Mouse (Mus musculus): Measurements from ENCODE around the gene Psg16.
"Not testable (repeated sequence)": the region's sequence is repeated elsewhere in the genome, so short reads cannot be mapped to it uniquely, and the experiment has no call there.

Psg16 gene

DNA sequence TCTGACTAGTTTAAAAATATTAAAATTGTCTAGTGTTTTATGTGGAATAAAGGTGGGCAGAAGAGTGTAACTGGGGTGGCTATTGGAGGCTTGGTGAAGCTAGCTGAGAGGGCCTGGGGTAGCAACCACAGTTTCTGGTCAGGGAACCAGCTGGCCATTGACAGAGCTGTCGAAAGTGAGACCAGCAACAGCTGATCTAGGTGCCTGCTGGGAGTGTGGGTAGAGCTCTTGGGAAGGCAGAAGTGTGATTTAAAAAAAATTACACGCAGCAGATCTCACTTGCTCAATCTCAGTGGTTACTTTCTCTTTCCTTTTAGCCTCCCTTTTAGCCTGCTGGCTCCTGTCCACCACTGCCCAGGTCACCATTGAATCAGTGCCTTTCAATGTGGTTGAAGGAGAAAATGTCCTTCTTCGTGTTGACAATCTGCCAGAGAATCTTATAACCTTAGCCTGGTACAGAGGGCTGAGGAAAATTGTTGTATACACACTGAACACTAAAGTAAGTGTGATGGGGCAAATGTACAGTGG lies 16.3 kb downstream of the Psg16 start:
- no peak for DNase-seq (ENCODE audit: low read depth, low spot score)

- DNase-seq (ENCODE audit: low read depth, low spot score), result peak; percentile 35
Observed at GRCm38 (mm10) chr7:17091280-17091679, 17.4 kb downstream of the Psg16 start.

- not testable (repeated sequence) for DNase-seq (ENCODE audit: low read depth, low spot score)
Observed at GRCm38 (mm10) chr7:17101631-17102030, 27.8 kb downstream of the Psg16 start.

DNA sequence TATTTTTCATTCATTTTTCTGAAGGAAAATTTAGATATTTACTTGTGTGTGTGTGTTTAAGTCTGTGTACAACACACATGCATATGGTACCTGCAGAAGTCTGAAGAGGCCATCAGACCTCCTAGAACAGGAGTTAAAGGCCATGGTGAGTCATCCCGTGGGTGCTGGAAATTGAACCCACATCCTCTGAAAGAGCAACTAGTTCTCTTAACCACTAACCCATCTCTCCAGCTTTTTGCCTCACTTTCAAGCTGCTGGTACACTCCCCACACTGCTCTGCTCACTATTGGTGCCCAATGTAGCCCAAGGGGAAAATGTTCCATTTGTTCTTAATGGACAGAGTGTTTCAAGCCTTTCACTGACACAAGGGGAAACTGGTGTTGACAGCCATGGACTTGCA lies 61.5 kb downstream of the Psg16 start:
- DNase-seq (ENCODE audit: low read depth, low spot score), result no peak

DNA sequence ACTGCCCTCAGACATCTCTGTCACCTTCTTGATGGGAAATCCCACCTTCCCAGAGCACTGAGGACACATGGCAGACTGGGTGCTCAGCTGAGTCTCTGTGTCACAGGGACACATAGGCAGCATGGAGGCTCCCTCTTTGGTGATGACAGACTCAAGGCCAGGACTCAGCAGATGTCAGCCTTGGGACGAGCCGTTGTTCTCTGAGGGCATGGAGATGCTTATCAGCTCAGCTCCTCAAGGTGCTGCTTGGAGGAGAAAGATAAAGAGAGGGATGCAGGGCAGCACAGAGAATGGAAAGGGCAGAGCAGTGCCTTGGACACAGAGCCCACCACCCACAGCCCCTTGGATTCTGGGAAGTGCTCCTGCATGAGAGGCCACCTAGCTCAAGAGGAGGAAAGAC lies 76.1 kb downstream of the Psg16 start, which contains the start of gene Ceacam3:
Gene Ceacam3, plus strand, starts transcription at position 352 of the 400 bp plus-strand sequence.
- no peak for DNase-seq (ENCODE audit: low read depth, low spot score)

DNA sequence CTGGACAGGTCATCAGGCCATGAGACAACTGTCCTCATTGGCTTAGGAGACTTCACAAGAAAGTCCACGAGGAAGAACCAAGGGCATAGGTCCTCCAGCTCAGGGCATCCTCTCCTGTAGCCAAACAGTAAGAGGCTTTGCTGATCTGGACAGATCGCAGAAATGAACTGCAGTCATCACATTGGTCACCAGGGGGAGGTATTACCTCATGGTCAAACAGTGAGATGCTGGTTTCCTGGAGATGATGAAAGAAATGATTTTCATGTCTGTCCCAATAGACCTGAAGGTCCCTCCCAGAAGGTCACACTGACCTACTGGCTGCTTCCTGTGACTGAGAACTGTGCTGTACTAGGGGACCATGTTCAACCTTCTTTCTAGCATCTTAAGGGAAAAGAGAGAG lies 81.8 kb downstream of the Psg16 start:
- peak; percentile 67 for DNase-seq (ENCODE audit: low read depth, low spot score)

- DNase-seq (ENCODE audit: low read depth, low spot score), result peak; percentile 1
Observed at GRCm38 (mm10) chr7:17156885-17157677, 83.2 kb downstream of the Psg16 start.

DNA sequence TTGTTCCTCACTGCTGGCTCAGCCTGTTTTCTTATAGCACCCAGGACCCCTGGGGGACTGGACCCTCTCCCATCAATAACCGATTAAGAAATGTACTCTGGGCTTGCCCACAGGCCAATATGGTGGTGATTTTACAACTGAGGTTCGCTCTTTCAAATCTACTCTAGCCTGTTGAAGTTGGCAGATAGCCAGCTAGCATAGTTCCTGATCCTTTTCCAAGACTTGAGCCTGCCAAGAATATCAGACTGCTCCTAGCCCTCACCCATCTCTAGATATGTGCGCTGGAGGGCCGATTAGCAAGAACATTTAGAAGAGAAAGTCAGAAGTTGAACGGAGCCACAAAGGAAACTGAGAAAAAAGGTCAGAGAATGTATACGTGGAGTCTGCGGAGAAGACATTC lies 85.2 kb downstream of the Psg16 start:
- no peak for DNase-seq (ENCODE audit: low read depth, low spot score)

DNA sequence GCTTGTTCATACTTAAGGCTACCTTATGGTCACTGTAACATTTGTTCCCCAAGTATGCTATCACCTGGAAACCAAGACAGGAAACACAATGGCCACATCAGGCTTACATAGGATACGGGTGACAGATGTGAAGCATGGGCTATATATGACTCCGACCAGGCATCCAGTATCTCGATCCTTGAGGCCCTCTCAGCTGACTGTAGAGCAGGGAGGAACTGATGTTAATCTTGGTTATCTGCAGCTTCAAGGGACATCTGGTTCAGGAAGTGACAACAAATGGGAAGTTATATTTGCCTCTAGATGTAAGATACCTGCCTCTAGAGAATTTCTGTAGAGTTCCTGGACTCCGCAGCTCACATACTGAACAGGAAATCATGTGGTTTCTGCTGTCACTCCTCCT lies 98.0 kb downstream of the Psg16 start:
- DNase-seq (ENCODE audit: low read depth, low spot score), result no peak

Data from ES-CJ7 (cell line).